Mouse (Mus musculus) G1E (cell line): Measurements from ENCODE around the gene Synpo2l. TPM values are rescaled to one million over a fixed set of nuclear protein-coding genes. Genes with fewer than 3 reads are reported as not detected.

Experiments
- ATAC-seq: 2 replicates; pipeline ENCODE4 v1.8.0; 2016; ENCODE audit warnings: mild to moderate bottlenecking; ENCODE audit not compliant: insufficient number of reproducible peaks, poor library complexity, low FRiP score, severe bottlenecking; ENCODE audit errors: extremely low read depth
- DNase-seq: peaks from one replicate; pipeline ENCODE4 v3.0.0; 2012; ENCODE audit warnings: low spot score
- H3K27me3 ChIP-seq: 2 replicates; pipeline ENCODE4 v1.6.1; 2012; ENCODE audit warnings: mild to moderate bottlenecking, low read length, inconsistent platforms; ENCODE audit not compliant: insufficient read depth
- H3K36me3 ChIP-seq: replicated peaks from 2 replicates; pipeline ENCODE3; 2012; ENCODE audit warnings: mild to moderate bottlenecking, inconsistent platforms
- H3K4me1 ChIP-seq: 2 replicates; pipeline ENCODE4 v1.6.1; 2012; ENCODE audit warnings: low read depth, low read length, inconsistent platforms, mixed read lengths; ENCODE audit not compliant: insufficient read depth
- H3K4me3 ChIP-seq: 2 replicates; pipeline ENCODE4 v1.5.1; 2012; ENCODE audit warnings: low read depth, mild to moderate bottlenecking, inconsistent platforms, low read length, moderate library complexity, mixed read lengths
- H3K9me3 ChIP-seq: replicated peaks from 2 replicates; pipeline ENCODE4 v1.6.1; 2012; ENCODE audit warnings: inconsistent platforms
- CTCF ChIP-seq: IDR thresholded peaks from 2 replicates; pipeline ENCODE4 v1.5.1; 2012; ENCODE audit warnings: low read depth, low read length, inconsistent platforms, mixed read lengths
- GATA1 ChIP-seq: IDR thresholded peaks from 2 replicates; pipeline ENCODE4 v1.6.1; 2012; ENCODE audit warnings: borderline replicate concordance, low read length, inconsistent platforms, mixed read lengths
- GATA2 ChIP-seq: IDR thresholded peaks from 2 replicates; pipeline ENCODE4 v1.6.1; 2012; ENCODE audit warnings: low read depth, low read length, inconsistent platforms, borderline replicate concordance
- POLR2AphosphoS5 ChIP-seq: IDR thresholded peaks from 2 replicates; pipeline ENCODE4 v1.6.1; 2012; ENCODE audit warnings: low read depth, low read length, inconsistent platforms; ENCODE audit not compliant: insufficient replicate concordance
- TAL1 ChIP-seq: conservative IDR thresholded peaks from 2 replicates; pipeline ENCODE4 v1.6.1; 2012; ENCODE audit warnings: low read depth, low read length, inconsistent platforms, mixed read lengths
- polyA plus RNA-seq: library from polyadenylated mRNA; stranded (reverse); fragments of >175 nt; gene quantifications from 2 replicates; pipeline ENCODE4 v1.2.3, GENCODE M21; 2012
- total RNA-seq, 2 experiments: library from RNA; stranded (forward) in 1 of 2; stranded (reverse) in 1 of 2; fragments of 200-1000 nt in 1 of 2; fragments of >200 nt in 1 of 2; fragmentation: Nextera tagmentation in 1 of 2; gene quantifications; 2 replicates each; pipeline ENCODE4 v1.2.3; 2014 to 2017

Synpo2l gene
- total and polyA plus RNA-seq, 3 experiments: 0.04 to 0.23 (median 0.11) TPM

DNA sequence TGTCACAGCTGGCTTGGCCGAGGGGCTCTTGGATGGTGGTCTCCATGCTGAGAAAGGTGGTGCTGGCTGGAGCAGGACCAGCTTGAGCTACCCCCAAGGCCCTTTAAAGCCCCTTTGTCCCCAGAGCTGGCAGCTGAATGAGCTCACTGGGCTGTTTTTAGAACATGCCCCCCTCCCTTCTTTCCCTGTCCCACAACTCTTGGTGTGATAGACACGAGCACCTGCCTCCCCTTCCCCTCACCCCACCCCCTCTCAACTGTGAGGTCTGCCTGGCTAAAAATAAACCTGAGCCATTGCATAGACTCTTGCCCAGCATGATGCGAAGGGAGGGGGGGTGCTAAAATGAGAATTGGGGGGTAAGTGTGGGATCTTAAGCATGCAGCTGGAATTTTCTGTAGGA lies 3.7 kb downstream of the Synpo2l start:
- Histone ChIP-seq H3K9me3 (no peaks in the 10 kb centered on the region), H3K4me1 (peaks cover 20% of the 10 kb centered on the region), H3K4me3 (no peak overlapping the region), H3K36me3 (no peaks in the 10 kb centered on the region), H3K27me3 (peaks cover 77% of the 10 kb centered on the region)
- TF ChIP-seq GATA1 (no peak), POLR2AphosphoS5 (no peak), TAL1 (no peak), GATA2 (no peak), CTCF (no peak)
- ATAC-seq: no peak
- no peak for DNase-seq

DNA sequence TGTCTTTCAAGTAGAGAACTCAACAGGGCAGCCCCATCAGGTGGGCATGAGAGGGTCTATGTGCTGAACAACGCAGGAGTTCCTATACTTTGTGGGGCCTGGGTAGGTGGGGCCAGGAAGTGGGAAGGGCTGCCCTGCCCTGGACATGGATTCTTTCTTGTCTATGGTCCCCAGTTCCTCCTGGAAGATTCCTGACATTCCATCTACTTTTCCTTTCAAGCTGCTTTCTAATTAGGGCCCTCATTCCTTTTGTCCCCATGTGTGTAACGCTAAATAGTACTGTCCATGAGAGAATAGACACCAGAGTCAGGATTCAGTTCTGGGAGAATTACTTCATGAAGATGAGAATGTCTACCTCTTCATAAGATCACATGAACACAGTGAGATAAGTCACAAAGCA lies 4.6 kb downstream of the Synpo2l start:
- Histone ChIP-seq H3K4me3 (no peak overlapping the region), H3K36me3 (no peaks in the 10 kb centered on the region), H3K9me3 (no peaks in the 10 kb centered on the region), H3K4me1 (peaks cover 20% of the 10 kb centered on the region), H3K27me3 (peaks cover 69% of the 10 kb centered on the region)
- ATAC-seq: no peak
- TF ChIP-seq CTCF: no peak
- no peak for TF ChIP-seq TAL1
- TF ChIP-seq GATA2: no peak
- no peak for TF ChIP-seq POLR2AphosphoS5
- TF ChIP-seq GATA1: no peak
- DNase-seq: no peak

DNA sequence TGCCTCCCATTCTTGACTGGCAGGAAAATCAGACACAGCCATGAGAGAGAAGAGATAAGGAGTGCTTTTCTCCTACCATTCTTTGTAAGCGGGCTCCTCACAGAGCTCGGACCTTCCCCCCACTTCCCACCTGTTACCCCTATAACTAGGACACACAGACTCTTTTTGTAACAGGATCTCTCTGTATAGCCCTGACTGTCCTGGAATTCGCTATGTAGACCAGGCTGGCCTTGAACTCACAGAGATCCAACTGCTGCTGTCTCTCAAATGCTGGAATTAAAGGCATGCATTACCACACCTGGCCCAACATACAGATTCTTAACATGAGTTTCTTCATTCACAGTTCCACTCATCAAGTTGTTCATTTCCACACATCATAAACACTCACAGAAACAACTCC lies 5.4 kb downstream of the Synpo2l start:
- Histone ChIP-seq H3K36me3 (no peaks in the 10 kb centered on the region), H3K9me3 (no peaks in the 10 kb centered on the region), H3K27me3 (peaks cover 60% of the 10 kb centered on the region), H3K4me3 (no peak overlapping the region), H3K4me1 (peaks cover 20% of the 10 kb centered on the region)
- ATAC-seq (no peak), DNase-seq (no peak)
- no peak for TF ChIP-seq TAL1
- TF ChIP-seq GATA1: no peak
- no peak for TF ChIP-seq POLR2AphosphoS5
- no peak for TF ChIP-seq GATA2
- TF ChIP-seq CTCF: no peak

DNA sequence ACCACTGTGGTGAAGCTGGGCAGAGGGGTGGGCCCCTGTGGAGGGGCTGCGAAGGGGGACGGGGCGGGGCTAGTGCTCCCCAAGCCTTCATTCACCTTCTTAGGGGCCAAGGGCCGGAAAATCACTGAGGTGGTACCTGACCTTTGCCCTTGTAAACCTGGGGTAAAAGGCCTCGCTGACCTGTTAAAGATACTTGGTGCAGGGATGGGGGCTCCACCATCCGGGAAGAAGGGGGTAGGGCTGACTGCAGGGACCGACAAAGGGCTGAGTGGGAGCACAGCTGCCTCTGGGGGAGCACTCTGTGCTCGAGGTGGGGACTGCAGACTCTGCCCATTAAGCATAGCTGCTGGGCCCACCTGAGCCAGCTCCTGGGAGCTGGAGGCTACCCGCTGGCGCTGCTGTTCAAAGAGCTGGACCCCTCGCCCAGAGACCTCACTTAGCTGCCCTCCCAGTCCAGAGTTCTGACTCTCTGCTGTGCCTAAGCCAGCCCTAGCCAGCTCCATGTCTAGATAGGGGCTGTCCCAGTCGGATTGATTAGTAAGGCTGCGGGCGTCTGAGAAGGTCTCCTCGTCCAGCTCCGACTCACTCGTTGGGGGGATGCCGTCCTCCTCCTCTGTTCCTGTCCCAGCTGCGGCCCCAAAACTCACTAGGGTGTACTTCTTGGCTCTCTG lies 6.4 kb downstream of the Synpo2l start:
- H3K4me3 ChIP-seq: peak overlapping the region; percentile 71
- no peak for TF ChIP-seq TAL1
- TF ChIP-seq CTCF: no peak
- TF ChIP-seq GATA1: no peak
- no peak for TF ChIP-seq POLR2AphosphoS5
- no peak for TF ChIP-seq GATA2
- H3K4me1 ChIP-seq: peaks cover 20% of the 10 kb centered on the region
- H3K9me3 ChIP-seq: no peaks in the 10 kb centered on the region
- H3K36me3 ChIP-seq: no peaks in the 10 kb centered on the region
- DNase-seq: no peak
- ATAC-seq: no peak
- H3K27me3 ChIP-seq: peaks cover 53% of the 10 kb centered on the region

DNA sequence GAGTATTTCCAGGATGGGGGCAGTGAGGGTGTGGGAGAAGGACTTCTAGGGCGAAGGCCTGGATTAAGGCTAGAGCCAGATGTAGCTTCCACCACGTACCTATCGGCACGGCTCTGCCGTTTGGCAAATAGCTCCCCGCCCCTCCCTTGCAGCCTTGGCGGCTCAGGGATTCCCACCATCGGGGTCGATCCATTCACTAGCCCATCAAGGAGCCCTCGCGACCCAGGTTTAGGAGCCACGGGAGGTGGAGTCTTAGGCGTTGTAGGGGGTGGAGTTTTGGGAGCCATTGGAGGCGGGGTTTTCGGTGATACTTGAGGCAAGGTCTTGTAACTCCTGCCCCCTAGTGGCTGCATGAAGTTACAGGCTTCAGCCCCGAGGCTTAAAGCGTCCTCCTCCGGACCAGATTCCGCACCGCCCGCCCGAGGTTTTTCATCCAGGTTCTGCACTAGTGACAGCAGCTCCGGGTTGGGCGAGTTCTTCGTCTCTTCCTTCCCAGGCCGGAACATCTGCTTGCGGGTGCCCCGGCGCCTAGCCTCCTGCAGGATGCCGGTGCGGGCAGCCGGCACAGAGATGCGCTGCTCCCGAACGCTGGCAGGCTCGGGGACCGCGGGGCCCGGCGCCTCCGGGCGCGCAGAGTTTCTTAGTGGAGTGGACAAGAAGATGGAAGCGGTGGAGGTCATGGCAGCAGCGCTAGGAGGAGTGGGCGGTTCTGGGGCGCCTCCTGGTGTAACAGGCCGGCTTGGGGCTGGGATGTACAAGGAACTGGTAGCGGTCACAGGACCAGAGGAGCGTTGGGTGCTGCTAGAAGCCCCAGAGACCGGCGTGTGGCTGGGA lies 7.1 kb downstream of the Synpo2l start:
- H3K27me3 ChIP-seq: peaks cover 51% of the 10 kb centered on the region
- no peaks in the 10 kb centered on the region for H3K36me3 ChIP-seq
- peak overlapping the region; percentile 71 for H3K4me3 ChIP-seq
- TF ChIP-seq GATA2: no peak
- TF ChIP-seq CTCF: peak; percentile 57
- no peak for TF ChIP-seq GATA1
- H3K4me1 ChIP-seq: peaks cover 20% of the 10 kb centered on the region
- peak; percentile 77 for ATAC-seq
- DNase-seq: peak; percentile 84
- no peaks in the 10 kb centered on the region for H3K9me3 ChIP-seq

DNA sequence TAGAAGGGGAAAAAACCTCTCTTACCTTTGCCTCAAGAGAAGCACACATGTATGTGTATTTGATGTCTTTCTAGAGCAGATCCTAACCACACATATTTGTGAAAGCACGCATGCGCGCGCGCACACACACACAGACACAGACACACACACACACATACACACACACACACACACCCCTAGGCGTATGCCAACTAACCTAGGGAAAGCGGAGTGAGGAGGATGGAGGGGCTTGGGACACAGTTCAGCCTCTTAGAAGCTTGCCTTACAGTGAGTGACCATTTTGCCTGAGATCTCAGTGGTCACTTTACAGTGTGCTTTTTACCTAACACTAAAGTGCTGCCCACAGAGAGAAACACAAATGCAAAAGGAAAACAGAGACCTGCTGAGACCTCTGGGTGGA lies 8.5 kb downstream of the Synpo2l start:
- no peak overlapping the region for H3K4me3 ChIP-seq
- H3K27me3 ChIP-seq: peaks cover 48% of the 10 kb centered on the region
- DNase-seq (no peak), ATAC-seq (no peak)
- peaks cover 22% of the 10 kb centered on the region for H3K4me1 ChIP-seq
- no peaks in the 10 kb centered on the region for H3K9me3 ChIP-seq
- no peak for TF ChIP-seq POLR2AphosphoS5
- TF ChIP-seq GATA2: no peak
- H3K36me3 ChIP-seq: no peaks in the 10 kb centered on the region

DNA sequence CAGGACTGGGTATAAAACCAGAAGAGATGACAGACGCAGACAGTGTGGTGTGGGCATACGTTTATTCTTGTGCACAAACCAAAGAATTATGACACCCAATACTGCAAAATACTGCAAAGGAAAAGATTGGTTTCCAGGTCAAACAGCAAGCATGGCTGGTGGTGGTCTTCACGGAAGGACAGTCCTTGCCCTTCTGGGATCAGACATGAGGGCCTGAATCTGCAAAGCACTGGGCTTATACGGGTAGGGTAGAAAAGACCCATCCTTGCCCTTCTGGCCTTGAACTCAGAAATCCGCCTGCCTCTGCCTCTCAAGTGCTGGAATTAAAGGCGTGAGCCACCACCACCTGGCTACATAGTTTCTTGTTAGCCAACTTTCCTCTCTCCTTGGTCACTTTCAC lies 9.3 kb downstream of the Synpo2l start:
- Histone ChIP-seq H3K4me1 (peaks cover 18% of the 10 kb centered on the region), H3K4me3 (no peak overlapping the region), H3K9me3 (no peaks in the 10 kb centered on the region), H3K27me3 (peaks cover 40% of the 10 kb centered on the region), H3K36me3 (no peaks in the 10 kb centered on the region)
- DNase-seq: no peak
- no peak for ATAC-seq
- TF ChIP-seq TAL1: no peak
- no peak; the same call in 1 of the 2 replicates for TF ChIP-seq CTCF
- TF ChIP-seq GATA2: no peak
- TF ChIP-seq GATA1: no peak
- TF ChIP-seq POLR2AphosphoS5: no peak
